Mouse (Mus musculus) cortical plate, adult 2 months (tissue): ENCODE data around the gene Mettl7b.

Experiments
- CTCF ChIP-seq: fragments of 200-500 bp; IDR thresholded peaks from 2 replicates; pipeline ENCODE4 v1.5.1; 2011; ENCODE audit warnings: mild to moderate bottlenecking, control low read depth, low read length; ENCODE audit not compliant: insufficient read depth; ENCODE audit errors: extremely low read depth
- POLR2A ChIP-seq: fragments of 200-500 bp; IDR thresholded peaks from 2 replicates; pipeline ENCODE4 v1.6.1; 2011; ENCODE audit warnings: mild to moderate bottlenecking, low read length, control low read depth; ENCODE audit not compliant: insufficient read depth; ENCODE audit errors: extremely low read depth

DNA sequence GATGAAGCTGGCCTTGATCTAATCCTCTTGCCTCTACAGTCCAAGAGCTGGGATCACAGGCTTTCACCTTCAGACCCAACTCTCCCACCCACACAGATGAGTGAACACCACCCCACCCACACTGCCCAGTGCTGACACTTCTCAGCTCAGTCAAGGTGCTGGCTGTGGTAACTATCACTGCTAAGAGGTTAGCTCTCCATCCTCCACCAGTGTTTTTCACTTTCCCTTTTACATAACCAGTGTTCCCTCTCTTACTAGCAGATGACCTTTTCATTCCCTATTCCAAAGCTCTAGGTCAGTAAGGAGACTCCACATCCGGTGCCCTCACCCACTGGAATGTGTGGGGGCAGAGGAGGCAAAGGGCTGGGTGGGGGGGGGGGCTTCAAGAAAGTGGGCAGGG is 39.5 kb downstream of the Mettl7b start:
- no peak for TF ChIP-seq CTCF
- no peak for TF ChIP-seq POLR2A
